Mouse (Mus musculus) kidney, embryonic 15.5 days (tissue): ENCODE data around the gene Trim13. TPM values are rescaled to one million over a fixed set of nuclear protein-coding genes. Genes with fewer than 3 reads are reported as not detected.
"Not testable (repeated sequence)": the region's sequence is repeated elsewhere in the genome, so short reads cannot be mapped to it uniquely, and the experiment has no call there.

Experiments
- ATAC-seq: fragments of 200-750 bp; cut with Nextera tagmentation; replicated peaks from 2 replicates; pipeline ENCODE4 v1.8.0; 2017; ENCODE audit warnings: moderate TSS enrichment; ENCODE audit not compliant: low FRiP score
- H3K27ac ChIP-seq: fragments of 300-500 bp; sonication (generic); 2 replicates; pipeline ENCODE4 v1.5.1; 2015; ENCODE audit warnings: mild to moderate bottlenecking, inconsistent platforms
- H3K27me3 ChIP-seq: fragments of 300-500 bp; sonication (generic); 2 replicates; pipeline ENCODE4 v1.6.1; 2015; ENCODE audit warnings: inconsistent platforms
- H3K36me3 ChIP-seq: fragments of 300-500 bp; sonication (generic); 2 replicates; pipeline ENCODE4 v1.6.1; 2015; ENCODE audit warnings: inconsistent platforms
- H3K4me1 ChIP-seq: fragments of 300-500 bp; sonication (generic); 2 replicates; pipeline ENCODE4 v1.6.1; 2015; ENCODE audit warnings: inconsistent platforms
- H3K4me2 ChIP-seq: fragments of 300-500 bp; sonication (generic); 2 replicates; pipeline ENCODE4 v1.6.1; 2015; ENCODE audit warnings: moderate library complexity, mild to moderate bottlenecking, inconsistent platforms
- H3K4me3 ChIP-seq: fragments of 300-500 bp; sonication (generic); replicated peaks from 2 replicates; pipeline ENCODE4 v1.5.1; 2015; ENCODE audit warnings: mild to moderate bottlenecking, inconsistent platforms
- H3K9ac ChIP-seq: fragments of 300-500 bp; sonication (generic); 2 replicates; pipeline ENCODE4 v1.6.1; 2015; ENCODE audit warnings: mild to moderate bottlenecking, inconsistent platforms
- H3K9me3 ChIP-seq: fragments of 300-500 bp; sonication (generic); replicated peaks from 2 replicates; pipeline ENCODE4 v1.6.1; 2016; ENCODE audit warnings: inconsistent platforms
- WGBS: fragments of 180-500 bp; shearing (Covaris S2); methylation state at CpG from one replicate; pipeline ENCODE4 v1.1.7; 2015; ENCODE audit warnings: mixed read lengths; 5-methylcytosine and 5-hydroxymethylcytosine counted together
- polyA plus RNA-seq: library from polyadenylated mRNA; unstranded; fragments of >200 nt; fragmentation: Nextera tagmentation; extraction: Ambion mirVana; gene quantifications from 2 replicates; pipeline ENCODE4 v1.2.1, GENCODE M21; 2015

Trim13 gene
- polyA plus RNA-seq, 1 experiment from 2014 or later = 16.3 TPM

- ATAC-seq = no peak
- H3K27ac ChIP-seq = no peak overlapping the region
- 76% methylated on average over 4 of the region's 4 CpGs for WGBS
- no peaks in the 10 kb centered on the region for H3K27me3 ChIP-seq
- H3K9ac ChIP-seq = no peak overlapping the region
- H3K4me1 ChIP-seq = no peaks in the 10 kb centered on the region
- no peak overlapping the region for H3K4me3 ChIP-seq
- no peaks in the 10 kb centered on the region for H3K9me3 ChIP-seq
- H3K4me2 ChIP-seq = no peak overlapping the region
- H3K36me3 ChIP-seq = no peaks in the 10 kb centered on the region
Measured at GRCm38 (mm10) chr14:61589288-61590065, 8.6 kb upstream of the Trim13 start.

- no peaks in the 10 kb centered on the region for H3K9me3 ChIP-seq
- H3K4me3 ChIP-seq = no peak overlapping the region
- no peaks in the 10 kb centered on the region for H3K27me3 ChIP-seq
- H3K4me2 ChIP-seq = no peak overlapping the region
- ATAC-seq = no peak
- 90% methylated on average over 9 of the region's 9 CpGs for WGBS
- H3K36me3 ChIP-seq = no peaks in the 10 kb centered on the region
- H3K4me1 ChIP-seq = peaks cover 8% of the 10 kb centered on the region
- no peak overlapping the region for H3K9ac ChIP-seq
- H3K27ac ChIP-seq = no peak overlapping the region
Measured at GRCm38 (mm10) chr14:61596719-61597426, 1.2 kb upstream of the Trim13 start.

GRCm38 (mm10) chr14:61599057-61599806 lies 1.2 kb downstream of the Trim13 start:
- no peaks in the 10 kb centered on the region for H3K9me3 ChIP-seq
- peak overlapping the region; percentile 79 for H3K9ac ChIP-seq
- ATAC-seq = peak; percentile 97
- H3K4me3 ChIP-seq = peak overlapping the region; percentile 81
- WGBS = 4% methylated on average over 44 of the region's 44 CpGs
- peak overlapping the region; percentile 85 for H3K27ac ChIP-seq
- H3K27me3 ChIP-seq = no peaks in the 10 kb centered on the region
- peaks cover 10% of the 10 kb centered on the region; the same call in 1 of the 2 replicates for H3K36me3 ChIP-seq
- peaks cover 8% of the 10 kb centered on the region for H3K4me1 ChIP-seq
- H3K4me2 ChIP-seq = peak overlapping the region; percentile 65

GRCm38 (mm10) chr14:61601348-61601747 lies 3.3 kb downstream of the Trim13 start:
- H3K4me1 ChIP-seq = peaks cover 8% of the 10 kb centered on the region
- peaks cover 28% of the 10 kb centered on the region for H3K36me3 ChIP-seq
- H3K9ac ChIP-seq = no peak overlapping the region
- ATAC-seq = no peak
- no peaks in the 10 kb centered on the region for H3K9me3 ChIP-seq
- H3K27ac ChIP-seq = no peak overlapping the region
- no peak overlapping the region for H3K4me3 ChIP-seq
- H3K27me3 ChIP-seq = no peaks in the 10 kb centered on the region
- 84% methylated on average over 9 of the region's 9 CpGs for WGBS
- H3K4me2 ChIP-seq = no peak overlapping the region

GRCm38 (mm10) chr14:61603069-61603755 lies 5.2 kb downstream of the Trim13 start:
- Histone ChIP-seq H3K9me3 (no peaks in the 10 kb centered on the region), H3K36me3 (peaks cover 28% of the 10 kb centered on the region), H3K27me3 (no peaks in the 10 kb centered on the region), H3K9ac (no peak overlapping the region), H3K27ac (no peak overlapping the region), H3K4me1 (peaks cover 8% of the 10 kb centered on the region), H3K4me3 (no peak overlapping the region), H3K4me2 (no peak overlapping the region)
- WGBS = 82% methylated on average over 8 of the region's 8 CpGs
- ATAC-seq = no peak

DNA sequence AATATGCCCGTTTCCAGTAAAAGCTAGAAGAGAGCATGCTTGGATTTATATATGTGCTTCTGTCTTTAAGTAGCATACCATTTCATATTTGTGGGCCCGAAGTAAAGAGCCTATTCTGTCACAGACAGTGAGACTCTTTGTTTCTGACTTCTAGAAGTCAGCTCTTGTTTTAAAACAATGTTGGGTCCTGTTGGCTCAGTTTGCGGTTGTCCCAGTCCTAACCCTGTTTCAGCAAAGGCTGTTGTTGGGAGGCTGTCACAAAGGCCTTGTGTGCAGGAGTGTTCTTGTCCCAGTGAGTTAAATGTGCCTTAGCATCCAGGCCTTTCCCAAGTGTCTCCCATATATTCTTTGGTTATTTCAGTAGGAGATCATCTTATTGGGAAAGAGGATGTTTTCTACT lies 6.0 kb downstream of the Trim13 start:
- Histone ChIP-seq H3K27ac (no peak overlapping the region), H3K4me2 (no peak overlapping the region), H3K9me3 (no peaks in the 10 kb centered on the region), H3K27me3 (no peaks in the 10 kb centered on the region), H3K4me3 (no peak overlapping the region), H3K4me1 (peaks cover 8% of the 10 kb centered on the region), H3K36me3 (peaks cover 28% of the 10 kb centered on the region), H3K9ac (no peak overlapping the region)
- ATAC-seq = no peak
- 86% methylated on average over 3 of the region's 3 CpGs for WGBS

DNA sequence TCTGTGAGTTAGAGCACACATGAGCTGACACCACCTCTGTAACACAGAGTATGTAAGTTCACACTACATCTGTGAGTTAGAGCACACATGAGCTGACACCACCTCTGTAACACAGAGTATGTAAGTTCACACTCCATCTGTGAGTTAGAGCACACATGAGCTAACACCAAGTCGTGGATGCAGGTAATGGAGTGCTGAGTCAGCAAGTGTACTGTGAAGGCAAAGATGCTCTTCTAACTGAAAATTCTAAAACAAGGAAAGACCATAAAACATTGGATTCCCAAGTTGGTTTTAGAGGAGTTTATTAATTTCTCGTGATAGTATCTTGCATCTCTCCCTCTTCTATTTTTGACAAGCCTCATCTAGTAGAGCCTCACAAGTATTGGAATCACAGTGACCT lies 8.0 kb downstream of the Trim13 start:
- not testable (repeated sequence) for H3K4me1 ChIP-seq, H3K4me2 ChIP-seq, H3K27ac ChIP-seq, H3K9me3 ChIP-seq, H3K4me3 ChIP-seq, H3K9ac ChIP-seq, H3K27me3 ChIP-seq, ATAC-seq
- 83% methylated on average over 2 of the region's 2 CpGs for WGBS
- H3K36me3 ChIP-seq = peaks cover 28% of the 10 kb centered on the region

- H3K4me1 ChIP-seq = no peaks in the 10 kb centered on the region
- H3K9ac ChIP-seq = no peak within 1 kb of the TSS
- H3K4me3 ChIP-seq = no peak within 1 kb of the TSS
- no peaks in the 10 kb centered on the region for H3K27me3 ChIP-seq
- H3K9me3 ChIP-seq = no peaks in the 10 kb centered on the region
- peaks cover 28% of the 10 kb centered on the region for H3K36me3 ChIP-seq
- H3K27ac ChIP-seq = no peak within 1 kb of the TSS
- ATAC-seq = no peak
- WGBS = 78% methylated on average over 3 of the region's 3 CpGs
- no peak within 1 kb of the TSS for H3K4me2 ChIP-seq
Measured at GRCm38 (mm10) chr14:61607157-61607556, 9.1 kb downstream of the Trim13 start, which contains the start of gene Kcnrg. Kcnrg (plus strand) TSS chr14:61607457.

DNA sequence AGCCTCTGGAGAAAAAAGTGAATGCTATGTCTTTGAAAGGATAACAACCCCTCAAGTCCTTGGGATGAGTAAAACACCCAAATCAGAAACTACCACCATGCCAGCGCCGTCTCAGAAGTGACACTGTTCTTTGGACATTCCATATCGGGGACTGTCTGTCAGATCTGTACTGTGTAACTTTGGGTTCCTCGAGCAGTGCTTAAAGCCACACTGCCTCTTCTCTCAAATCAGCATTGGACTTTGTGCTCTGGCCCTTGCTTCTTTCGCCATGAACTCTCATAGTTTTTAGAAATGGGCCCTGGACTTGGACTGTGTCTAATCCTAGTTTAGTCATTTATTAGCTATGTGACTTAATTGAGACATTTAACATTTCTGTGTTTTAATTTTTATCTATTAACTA lies 13.7 kb downstream of the Trim13 start:
- peak overlapping the region; percentile 45; the same call in 1 of the 2 replicates for H3K27ac ChIP-seq
- no peak overlapping the region for H3K9ac ChIP-seq
- no peaks in the 10 kb centered on the region for H3K9me3 ChIP-seq
- no peak for ATAC-seq
- H3K27me3 ChIP-seq = no peaks in the 10 kb centered on the region
- no peaks in the 10 kb centered on the region for H3K4me1 ChIP-seq
- no peak overlapping the region for H3K4me3 ChIP-seq
- H3K36me3 ChIP-seq = no peaks in the 10 kb centered on the region
- no peak overlapping the region for H3K4me2 ChIP-seq
- WGBS = 89% methylated on average over 5 of the region's 5 CpGs

DNA sequence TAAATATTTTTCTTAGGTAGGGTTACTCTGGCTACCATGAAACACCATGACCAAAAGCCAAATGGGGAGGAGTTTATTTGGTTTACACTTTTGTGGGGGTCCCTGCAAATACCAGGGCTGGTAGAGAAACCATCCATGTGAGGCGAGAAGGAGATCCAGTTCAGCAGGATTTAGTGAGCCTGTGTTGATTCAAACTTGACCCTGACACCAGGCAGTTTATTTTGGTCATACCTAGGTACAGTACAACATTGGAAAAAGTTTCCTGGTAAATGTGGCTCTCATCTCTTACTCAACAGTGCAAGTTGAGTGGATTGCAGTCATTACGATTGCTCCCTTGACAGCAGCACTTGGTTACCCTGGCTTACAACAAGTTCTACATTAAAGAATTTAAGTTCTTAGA lies 15.3 kb downstream of the Trim13 start:
- no peak for ATAC-seq
- H3K36me3 ChIP-seq = no peaks in the 10 kb centered on the region
- WGBS = 71% methylated on average over 2 of the region's 2 CpGs

GRCm38 (mm10) chr14:61620371-61620770 lies 22.3 kb downstream of the Trim13 start:
- H3K9me3 ChIP-seq = no peaks in the 10 kb centered on the region
- no peak overlapping the region for H3K27ac ChIP-seq
- no peak for ATAC-seq

More for the DNA sequence above, 15.3 kb downstream of the Trim13 start:
- no peaks in the 10 kb centered on the region for H3K9me3 ChIP-seq
- no peak overlapping the region for H3K4me2 ChIP-seq
- H3K27ac ChIP-seq = no peak overlapping the region
- H3K27me3 ChIP-seq = no peaks in the 10 kb centered on the region
- no peak overlapping the region for H3K9ac ChIP-seq
- H3K4me1 ChIP-seq = no peaks in the 10 kb centered on the region
- no peak overlapping the region for H3K4me3 ChIP-seq

More at GRCm38 (mm10) chr14:61620371-61620770, 22.3 kb downstream of the Trim13 start:
- Histone ChIP-seq H3K4me1 (no peaks in the 10 kb centered on the region), H3K27me3 (no peaks in the 10 kb centered on the region), H3K4me3 (no peak overlapping the region), H3K36me3 (peaks cover 12% of the 10 kb centered on the region), H3K4me2 (no peak overlapping the region), H3K9ac (no peak overlapping the region)
- WGBS = 86% methylated on average over 2 of the region's 2 CpGs
